Mouse (Mus musculus) brain, embryonic 14.5 days (tissue): Measurements from ENCODE around the gene Mettl24.

Experiments
- CTCF ChIP-seq: fragments of 200-500 bp; IDR thresholded peaks from 2 replicates; pipeline ENCODE4 v1.5.1; 2012; ENCODE audit warnings: inconsistent platforms, mild to moderate bottlenecking, moderate library complexity, borderline replicate concordance; ENCODE audit not compliant: insufficient read depth, insufficient read length; ENCODE audit errors: extremely low read depth
- POLR2A ChIP-seq: fragments of 200-500 bp; IDR thresholded peaks from 2 replicates; pipeline ENCODE4 v1.6.1; 2012; ENCODE audit warnings: mild to moderate bottlenecking, inconsistent platforms, borderline replicate concordance; ENCODE audit not compliant: poor library complexity, insufficient read depth, insufficient read length, severe bottlenecking; ENCODE audit errors: extremely low read depth

- TF ChIP-seq CTCF (no peak), POLR2A (no peak)
These were observed 109.0 kb downstream of the Mettl24 start for GRCm38 (mm10) chr10:40792115-40792514.
